Mouse (Mus musculus) forebrain, postnatal 0 days (tissue): Measurements from ENCODE around the gene Cuedc1. TPM values are rescaled to one million over a fixed set of nuclear protein-coding genes. Genes with fewer than 3 reads are reported as not detected.

ENCODE experiments used
- ATAC-seq: fragments of 200-750 bp; cut with Nextera tagmentation; 2 replicates; pipeline ENCODE4 v1.8.0; 2017; ENCODE audit warnings: mild to moderate bottlenecking, moderate library complexity
- DNase-seq: peaks from one replicate; pipeline ENCODE4 v3.0.0-alpha.2; 2015
- H3K27ac ChIP-seq: fragments of 300-500 bp; sonication (generic); 2 replicates; pipeline ENCODE4 v1.5.1; 2014; ENCODE audit warnings: low read depth, mild to moderate bottlenecking, antibody characterized with exemption, low read length, moderate library complexity, mixed read lengths
- H3K27me3 ChIP-seq: fragments of 300-500 bp; sonication (generic); 2 replicates; pipeline ENCODE4 v1.6.1; 2014; ENCODE audit warnings: mild to moderate bottlenecking, low read length, mixed read lengths; ENCODE audit not compliant: insufficient read depth
- H3K36me3 ChIP-seq: fragments of 300-500 bp; sonication (generic); 2 replicates; pipeline ENCODE4 v1.6.1; 2014; ENCODE audit warnings: mild to moderate bottlenecking, moderate library complexity; ENCODE audit not compliant: insufficient read depth
- H3K4me1 ChIP-seq: fragments of 300-500 bp; sonication (generic); 2 replicates; pipeline ENCODE4 v1.6.1; 2014; ENCODE audit warnings: antibody characterized with exemption; ENCODE audit not compliant: insufficient read depth
- H3K4me2 ChIP-seq: fragments of 300-500 bp; sonication (generic); 2 replicates; pipeline ENCODE4 v1.6.1; 2014; ENCODE audit warnings: low read depth, mild to moderate bottlenecking, moderate library complexity
- H3K4me3 ChIP-seq: fragments of 300-500 bp; sonication (generic); 2 replicates; pipeline ENCODE4 v1.5.1; 2014; ENCODE audit warnings: low read depth, low read length, mixed read lengths
- H3K9ac ChIP-seq: fragments of 300-500 bp; sonication (generic); 2 replicates; pipeline ENCODE4 v1.6.1; 2014; ENCODE audit warnings: mild to moderate bottlenecking
- H3K9me3 ChIP-seq: fragments of 300-500 bp; sonication (generic); 2 replicates; pipeline ENCODE4 v1.6.1; 2016; ENCODE audit warnings: low read length
- CTCF ChIP-seq: sonication (generic); IDR thresholded peaks from 2 replicates; pipeline ENCODE4 v1.5.1; 2016; ENCODE audit warnings: antibody characterized with exemption, control low read depth, low read depth
- WGBS: fragments of 180-500 bp; shearing (Covaris S2); extraction: QIAGEN DNeasy Blood & Tissue Kit; methylation state at CpG from one replicate; pipeline ENCODE4 v1.1.7; 2014; 5-methylcytosine and 5-hydroxymethylcytosine counted together
- polyA plus RNA-seq: library from polyadenylated mRNA; unstranded; fragments of >200 nt; fragmentation: Nextera tagmentation; extraction: Ambion mirVana; gene quantifications from 2 replicates; pipeline ENCODE4 v1.2.1, GENCODE M21; 2015
- total RNA-seq: library from RNA; depleted of rRNA; stranded (reverse); fragments of >200 nt; gene quantifications from 2 replicates; pipeline ENCODE4 v1.2.3, GENCODE M21; 2014; rRNA removed

Gene Cuedc1
- 28.9 and 34.7 TPM in 2 replicates for total RNA-seq
- 22.0 and 34.6 TPM in 2 replicates for polyA plus RNA-seq

- peak within 1 kb of the TSS; percentile 86 for H3K27ac ChIP-seq
- H3K4me3 ChIP-seq: peak within 1 kb of the TSS; percentile 89
- TF ChIP-seq CTCF: no peak
- ATAC-seq (no peak; the same call in 1 of the 2 replicates), DNase-seq (no peak)
- H3K27me3 ChIP-seq: no peaks in the 10 kb centered on the region
- peak within 1 kb of the TSS; percentile 84 for H3K4me2 ChIP-seq
- no peaks in the 10 kb centered on the region for H3K9me3 ChIP-seq
- no peaks in the 10 kb centered on the region for H3K36me3 ChIP-seq
- peaks cover 8% of the 10 kb centered on the region; the same call in 1 of the 2 replicates for H3K4me1 ChIP-seq
- peak within 1 kb of the TSS; percentile 93 for H3K9ac ChIP-seq
- WGBS: 32% methylated on average over 17 of the region's 17 CpGs
Observed at GRCm38 (mm10) chr11:88098021-88098729, at the start of gene Cuedc1. Cuedc1 (plus strand) TSS chr11:88098058.

GRCm38 (mm10) chr11:88048961-88049670 is 48.7 kb upstream of the Cuedc1 start:
- H3K4me1 ChIP-seq: peaks cover 13% of the 10 kb centered on the region
- TF ChIP-seq CTCF: no peak
- peaks cover 2% of the 10 kb centered on the region; the same call in 1 of the 2 replicates for H3K36me3 ChIP-seq
- no peak for DNase-seq
- no peaks in the 10 kb centered on the region for H3K27me3 ChIP-seq
- 22% methylated on average over 26 of the region's 26 CpGs for WGBS
- no peaks in the 10 kb centered on the region for H3K9me3 ChIP-seq
- H3K4me3 ChIP-seq: peak overlapping the region; percentile 98
- peak overlapping the region; percentile 98 for H3K9ac ChIP-seq
- peak overlapping the region; percentile 56 for H3K4me2 ChIP-seq
- no peak overlapping the region for H3K27ac ChIP-seq
- ATAC-seq: no peak

GRCm38 (mm10) chr11:88049732-88050131 is 48.1 kb upstream of the Cuedc1 start:
- peak overlapping the region; percentile 56 for H3K4me2 ChIP-seq
- H3K27me3 ChIP-seq: no peaks in the 10 kb centered on the region
- no peak overlapping the region for H3K27ac ChIP-seq
- no peaks in the 10 kb centered on the region for H3K9me3 ChIP-seq
- DNase-seq (no peak), ATAC-seq (no peak)
- peak overlapping the region; percentile 98; the same call in 1 of the 2 replicates for H3K9ac ChIP-seq
- H3K4me3 ChIP-seq: peak overlapping the region; percentile 98
- H3K36me3 ChIP-seq: peaks cover 2% of the 10 kb centered on the region; the same call in 1 of the 2 replicates
- no peak for TF ChIP-seq CTCF
- H3K4me1 ChIP-seq: peaks cover 13% of the 10 kb centered on the region

- ATAC-seq (no peak), DNase-seq (no peak)
- Histone ChIP-seq H3K4me2 (no peak overlapping the region), H3K27ac (no peak overlapping the region), H3K27me3 (no peaks in the 10 kb centered on the region), H3K36me3 (peaks cover 2% of the 10 kb centered on the region; the same call in 1 of the 2 replicates), H3K9ac (no peak overlapping the region), H3K4me1 (peaks cover 11% of the 10 kb centered on the region), H3K4me3 (no peak overlapping the region), H3K9me3 (no peaks in the 10 kb centered on the region)
- 70% methylated on average over 4 of the region's 4 CpGs for WGBS
- no peak for TF ChIP-seq CTCF
Observed at GRCm38 (mm10) chr11:88052638-88053037, 45.2 kb upstream of the Cuedc1 start.

GRCm38 (mm10) chr11:88053821-88054220 is 44.0 kb upstream of the Cuedc1 start:
- Histone ChIP-seq H3K27ac (no peak overlapping the region), H3K36me3 (peaks cover 2% of the 10 kb centered on the region; the same call in 1 of the 2 replicates), H3K27me3 (no peaks in the 10 kb centered on the region), H3K4me3 (no peak overlapping the region), H3K9ac (no peak overlapping the region), H3K4me1 (peaks cover 11% of the 10 kb centered on the region), H3K4me2 (no peak overlapping the region), H3K9me3 (no peaks in the 10 kb centered on the region)
- DNase-seq (no peak), ATAC-seq (no peak)
- 44% methylated on average over 3 of the region's 3 CpGs for WGBS
- no peak for TF ChIP-seq CTCF

GRCm38 (mm10) chr11:88054589-88054988 is 43.3 kb upstream of the Cuedc1 start:
- ATAC-seq: 0 out of 2 replicates have a peak, but pooled peaks have one; percentile 47
- peak; percentile 68 for DNase-seq
- H3K4me2 ChIP-seq: no peak overlapping the region
- peaks cover 5% of the 10 kb centered on the region; the same call in 1 of the 2 replicates for H3K4me1 ChIP-seq
- H3K27ac ChIP-seq: no peak overlapping the region
- H3K9ac ChIP-seq: no peak overlapping the region
- no peaks in the 10 kb centered on the region for H3K36me3 ChIP-seq
- H3K27me3 ChIP-seq: no peaks in the 10 kb centered on the region
- WGBS: 70% methylated on average over 1 of the region's 1 CpGs
- peak; percentile 73 for TF ChIP-seq CTCF
- no peak overlapping the region for H3K4me3 ChIP-seq
- no peaks in the 10 kb centered on the region for H3K9me3 ChIP-seq

- 80% methylated on average over 2 of the region's 2 CpGs for WGBS
- Histone ChIP-seq H3K27me3 (no peaks in the 10 kb centered on the region), H3K4me2 (no peak overlapping the region), H3K9ac (no peak overlapping the region), H3K27ac (no peak overlapping the region), H3K4me1 (no peaks in the 10 kb centered on the region), H3K4me3 (no peak overlapping the region), H3K36me3 (no peaks in the 10 kb centered on the region), H3K9me3 (no peaks in the 10 kb centered on the region)
- ATAC-seq (no peak), DNase-seq (no peak)
- no peak for TF ChIP-seq CTCF
Observed at GRCm38 (mm10) chr11:88055777-88056176, 42.1 kb upstream of the Cuedc1 start.
